Mouse (Mus musculus) thymus, adult 2 months (tissue): ENCODE measurements around the gene Rrp36. TPM values are rescaled to one million over a fixed set of nuclear protein-coding genes. Genes with fewer than 3 reads are reported as not detected.

Source experiments
- DNase-seq: peaks from one replicate; pipeline ENCODE4 v3.0.0; 2021
- H3K27ac ChIP-seq: fragments of 200-500 bp; 2 replicates; pipeline ENCODE4 v1.5.1; 2012; ENCODE audit warnings: low read length, control low read depth; ENCODE audit not compliant: control insufficient read depth, insufficient read depth
- H3K27me3 ChIP-seq: fragments of 200-500 bp; 2 replicates; pipeline ENCODE4 v1.6.1; 2012; ENCODE audit warnings: mild to moderate bottlenecking, low read length, moderate library complexity, mixed read lengths; ENCODE audit not compliant: control insufficient read depth, insufficient read depth
- H3K36me3 ChIP-seq: fragments of 200-500 bp; 2 replicates; pipeline ENCODE4 v1.6.1; 2012; ENCODE audit warnings: mild to moderate bottlenecking, low read length, moderate library complexity; ENCODE audit not compliant: control insufficient read depth, insufficient read depth
- H3K4me1 ChIP-seq: fragments of 200-500 bp; replicated peaks from 2 replicates; pipeline ENCODE4 v1.6.1; 2012; ENCODE audit warnings: low read length; ENCODE audit not compliant: control insufficient read depth, insufficient read depth
- H3K4me3 ChIP-seq: fragments of 200-500 bp; 2 replicates; pipeline ENCODE4 v1.5.1; 2012; ENCODE audit warnings: mild to moderate bottlenecking, low read length, control low read depth, moderate library complexity; ENCODE audit not compliant: control insufficient read depth, insufficient read depth
- CTCF ChIP-seq: fragments of 200-500 bp; IDR thresholded peaks from 2 replicates; pipeline ENCODE4 v1.5.1; 2012; ENCODE audit warnings: mild to moderate bottlenecking, control low read depth, low read length, moderate library complexity, borderline replicate concordance; ENCODE audit not compliant: control insufficient read depth, poor library complexity, insufficient read depth; ENCODE audit errors: extremely low read depth
- POLR2A ChIP-seq: fragments of 200-500 bp; IDR thresholded peaks from 2 replicates; pipeline ENCODE4 v1.6.1; 2012; ENCODE audit warnings: mild to moderate bottlenecking, low read length, control low read depth, moderate library complexity; ENCODE audit not compliant: control insufficient read depth, poor library complexity, insufficient read depth; ENCODE audit errors: extremely low read depth
- WGBS: fragments of 180-500 bp; shearing (Covaris S2); methylation state at CpG from one replicate; pipeline ENCODE4 v1.1.7; 2018; 5-methylcytosine and 5-hydroxymethylcytosine counted together
- polyA plus RNA-seq: library from polyadenylated mRNA; depleted of rRNA; stranded (reverse); fragments of >200 nt; gene quantifications from 2 replicates; pipeline ENCODE4 v1.2.3, GENCODE M21; 2012

Gene Rrp36
- polyA plus RNA-seq, 1 experiment: 47.8 TPM

- no peaks in the 10 kb centered on the region for H3K27me3 ChIP-seq
- 79% methylated on average over 6 of the region's 6 CpGs for WGBS
- no peak for DNase-seq
- TF ChIP-seq CTCF: no peak
- no peak for TF ChIP-seq POLR2A
- H3K27ac ChIP-seq: peak overlapping the region; percentile 35; the same call in 1 of the 2 replicates
- H3K36me3 ChIP-seq: peaks cover 18% of the 10 kb centered on the region
- H3K4me3 ChIP-seq: no peak overlapping the region
- H3K4me1 ChIP-seq: peaks cover 8% of the 10 kb centered on the region; the same call in 1 of the 2 replicates
Observed at GRCm38 (mm10) chr17:46685913-46686312, 11.8 kb upstream of the Rrp36 start.

- Histone ChIP-seq H3K36me3 (peaks cover 18% of the 10 kb centered on the region), H3K27me3 (no peaks in the 10 kb centered on the region), H3K4me1 (peaks cover 20% of the 10 kb centered on the region), H3K27ac (no peak overlapping the region), H3K4me3 (no peak overlapping the region)
- no peak for TF ChIP-seq CTCF
- no peak for TF ChIP-seq POLR2A
- no peak for DNase-seq
- 96% methylated on average over 16 of the region's 16 CpGs for WGBS
Observed at GRCm38 (mm10) chr17:46682654-46683389, 8.7 kb upstream of the Rrp36 start.

DNA sequence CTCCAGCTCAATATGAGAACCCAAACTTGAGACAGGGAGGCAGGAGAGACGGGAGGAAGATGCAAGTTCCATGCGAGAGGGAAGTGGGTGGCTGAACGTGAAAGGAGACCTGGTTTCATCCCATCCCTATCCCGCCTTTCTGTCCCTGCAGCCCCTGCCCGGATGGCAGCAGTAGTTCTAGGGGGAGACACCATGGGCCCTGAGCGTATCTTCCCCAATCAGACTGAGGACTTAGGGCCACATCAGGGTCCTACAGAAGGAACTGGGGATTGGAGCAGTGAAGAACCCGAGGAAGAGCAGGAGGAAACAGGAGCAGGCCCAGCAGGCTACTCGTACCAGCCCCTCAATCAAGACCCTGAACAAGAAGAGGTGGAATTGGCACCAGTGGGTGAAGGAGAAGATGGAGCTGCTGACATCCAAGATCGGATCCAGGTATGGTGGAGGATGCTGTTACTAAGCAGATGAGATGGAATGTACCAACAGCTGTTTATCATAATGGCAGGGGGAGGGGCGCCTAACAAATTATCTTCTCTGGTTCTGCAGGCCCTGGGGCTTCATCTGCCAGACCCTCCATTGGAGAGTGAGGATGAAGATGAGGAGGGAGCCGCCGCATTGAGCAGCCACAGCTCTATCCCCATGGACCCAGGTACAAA is 7.4 kb upstream of the Rrp36 start:
- Histone ChIP-seq H3K27me3 (no peaks in the 10 kb centered on the region), H3K36me3 (peaks cover 18% of the 10 kb centered on the region), H3K4me1 (peaks cover 20% of the 10 kb centered on the region), H3K4me3 (peak overlapping the region; percentile 53), H3K27ac (no peak overlapping the region)
- DNase-seq: no peak
- TF ChIP-seq POLR2A (no peak), CTCF (no peak)
- 42% methylated on average over 12 of the region's 12 CpGs for WGBS

DNA sequence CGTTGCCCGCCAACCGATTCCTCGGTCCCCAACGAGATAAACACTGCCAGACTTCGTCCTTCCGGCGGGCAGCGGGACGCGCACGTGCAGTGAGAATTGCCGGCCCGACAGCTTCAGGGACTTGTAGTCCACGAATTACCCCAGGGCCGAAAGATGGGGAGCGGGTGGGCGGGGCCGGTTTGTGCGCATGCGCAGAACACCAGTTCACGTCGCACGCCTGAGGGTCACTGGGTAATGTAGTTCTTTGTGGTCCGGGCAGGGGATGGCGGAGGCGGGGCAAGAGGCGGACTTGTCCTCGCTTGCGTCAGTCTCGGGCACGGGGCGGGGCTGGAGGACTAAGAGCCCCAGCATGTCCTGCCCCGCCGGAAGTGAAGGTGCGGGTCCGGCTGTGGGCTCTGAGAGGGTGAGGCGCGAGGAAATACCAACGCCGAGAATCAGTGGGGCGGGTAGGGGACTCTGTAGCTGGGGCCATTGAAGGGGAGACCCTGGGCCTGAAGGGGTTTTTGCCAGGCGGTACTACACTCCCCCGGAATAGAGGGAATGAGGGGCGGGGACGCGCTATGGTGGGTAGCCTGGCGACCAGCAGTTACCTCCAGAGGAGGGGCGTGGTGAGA is 6.7 kb upstream of the Rrp36 start, which contains the start of gene Klhdc3:
Klhdc3 (minus strand) TSS at position 155 of the 614 bp plus-strand sequence.
- WGBS: 1% methylated on average over 49 of the region's 49 CpGs
- Histone ChIP-seq H3K4me3 (peak within 1 kb of the TSS; percentile 72), H3K36me3 (peaks cover 18% of the 10 kb centered on the region), H3K27ac (no peak within 1 kb of the TSS), H3K4me1 (peaks cover 20% of the 10 kb centered on the region), H3K27me3 (no peaks in the 10 kb centered on the region)
- peak; percentile 97 for DNase-seq
- TF ChIP-seq CTCF (no peak), POLR2A (0 out of 2 replicates have a peak, but pooled peaks have one; percentile 28)

DNA sequence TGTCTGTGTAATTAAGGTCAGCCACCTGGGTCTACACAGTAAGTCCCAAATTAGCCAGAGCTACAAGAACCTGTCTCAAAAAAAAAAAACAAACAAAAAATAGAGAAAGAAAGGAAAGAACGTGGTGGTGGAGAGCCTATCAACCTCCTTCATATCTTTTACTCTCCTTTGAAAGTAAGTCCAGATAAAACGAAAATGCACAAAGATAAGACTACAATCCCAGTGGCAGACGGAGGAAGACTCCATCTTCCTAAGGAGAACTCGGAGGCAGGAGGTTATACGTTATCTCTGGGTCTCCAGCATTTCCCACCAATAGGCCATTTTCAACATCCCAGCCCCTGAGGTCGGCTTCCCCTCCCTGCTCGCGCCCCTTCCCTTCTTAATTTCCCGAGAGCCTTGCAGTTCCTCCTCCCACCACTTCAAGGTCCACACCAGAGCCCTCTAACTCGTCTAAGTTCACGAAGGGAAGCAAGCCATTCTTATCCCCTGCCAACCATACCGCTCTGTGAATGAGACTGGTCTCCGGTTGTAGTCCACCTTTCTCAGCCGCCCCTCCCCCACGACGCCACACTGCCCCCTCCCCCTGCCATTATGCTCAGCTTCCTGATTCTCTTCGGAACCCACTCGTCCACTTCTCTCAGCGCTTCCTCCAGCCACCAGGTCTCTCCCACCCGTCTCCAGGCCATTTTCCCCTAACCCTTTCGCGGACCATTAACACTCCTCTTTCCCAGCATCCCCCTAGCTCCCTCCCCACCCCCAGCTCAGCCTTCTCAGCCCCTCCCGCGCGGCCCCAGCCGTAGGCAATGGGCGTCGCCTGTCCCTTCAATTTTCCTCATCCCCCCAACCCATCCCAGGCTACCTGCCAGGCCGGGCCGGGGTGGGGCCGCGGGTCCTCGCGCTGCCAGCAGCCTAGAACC is 5.9 kb upstream of the Rrp36 start:
- peak; percentile 41 for DNase-seq
- peaks cover 14% of the 10 kb centered on the region for H3K36me3 ChIP-seq
- 2% methylated on average over 33 of the region's 34 CpGs for WGBS
- H3K4me1 ChIP-seq: peaks cover 18% of the 10 kb centered on the region
- no peak for TF ChIP-seq POLR2A
- TF ChIP-seq CTCF: no peak
- no peak overlapping the region for H3K27ac ChIP-seq
- peak overlapping the region; percentile 72 for H3K4me3 ChIP-seq
- H3K27me3 ChIP-seq: no peaks in the 10 kb centered on the region
